Mouse (Mus musculus): Measurements from ENCODE around the gene Epha8.

Gene Epha8

DNA sequence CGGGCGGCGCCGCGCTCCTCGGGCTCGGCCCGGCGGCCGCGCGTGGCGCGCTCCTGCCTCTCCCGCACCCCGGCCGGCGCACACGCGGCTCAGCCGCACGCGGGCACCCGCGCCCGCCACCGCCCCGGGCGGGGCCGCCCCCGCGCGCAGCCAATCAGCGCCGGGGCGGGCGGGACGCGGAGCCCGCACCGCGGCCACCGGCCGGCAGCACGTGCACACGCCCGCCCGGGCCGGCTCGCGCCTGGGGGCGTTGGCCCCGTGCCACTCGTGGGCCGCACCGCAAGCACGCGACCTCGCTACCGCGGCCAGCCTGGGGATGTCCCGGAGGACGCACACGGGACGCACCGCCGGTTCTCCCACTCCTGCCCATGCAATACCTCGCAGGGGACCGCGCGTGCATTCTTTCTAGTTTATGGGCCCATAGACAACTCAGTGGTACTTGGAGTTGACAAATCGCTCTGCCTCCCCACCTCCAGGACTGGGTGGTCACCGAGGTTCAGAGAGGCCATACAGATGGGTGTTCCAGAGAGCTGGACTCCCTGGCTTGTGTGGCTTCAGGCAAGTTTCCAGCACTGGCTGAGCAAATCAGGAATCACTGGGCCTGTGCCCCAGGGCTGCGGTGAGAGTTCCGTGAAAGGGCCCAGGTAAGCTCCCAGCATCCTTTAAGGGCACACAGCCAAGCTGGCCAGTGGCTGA, at the start of gene Epha8:
TSS of gene Epha8 (minus strand) at position 66 of the 696 bp plus-strand sequence.
- peak; percentile 61 for ATAC-seq (ENCODE audit: low TSS enrichment)

DNA sequence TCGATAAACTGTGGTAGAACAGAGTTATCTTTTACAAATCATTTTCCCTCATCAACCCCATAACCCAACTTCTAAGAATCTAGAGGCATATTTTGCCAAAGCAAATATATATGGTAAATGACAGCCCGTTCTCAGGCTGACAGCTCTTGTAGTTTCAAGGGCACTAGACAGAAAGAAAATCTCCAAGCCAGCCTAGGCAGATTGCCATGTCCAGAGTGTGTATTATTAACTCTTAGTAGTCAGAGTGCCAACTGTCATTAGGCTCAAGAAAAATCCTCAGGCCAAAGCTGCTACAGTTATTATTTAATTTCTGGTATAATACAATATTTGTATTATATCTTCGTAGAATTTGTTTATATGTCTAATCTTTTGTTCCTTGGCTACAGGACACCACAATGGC, 45.2 kb upstream of the Epha8 start:
- no peak for ATAC-seq (ENCODE audit: low TSS enrichment)

DNA sequence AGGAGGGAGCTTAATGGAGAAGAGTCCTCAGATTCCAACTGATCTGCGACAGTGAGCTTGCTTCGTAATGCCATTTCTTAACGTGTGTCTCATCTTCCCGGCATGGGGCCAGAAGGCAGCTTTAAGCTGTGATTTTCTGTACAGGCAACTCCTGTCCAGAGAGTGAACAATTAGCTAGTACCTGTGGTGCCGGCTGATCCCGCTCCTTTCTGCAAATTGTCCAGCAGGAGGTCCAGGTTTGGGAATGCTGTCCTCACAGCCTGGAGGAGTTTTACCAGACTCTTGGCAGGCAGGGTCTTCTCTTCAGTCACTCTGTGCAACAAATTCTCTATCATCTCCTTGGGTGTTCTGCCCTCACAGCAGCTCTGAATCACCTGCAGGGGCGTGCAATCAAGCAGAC, 44.4 kb upstream of the Epha8 start:
- no peak for ATAC-seq (ENCODE audit: low TSS enrichment)

DNA sequence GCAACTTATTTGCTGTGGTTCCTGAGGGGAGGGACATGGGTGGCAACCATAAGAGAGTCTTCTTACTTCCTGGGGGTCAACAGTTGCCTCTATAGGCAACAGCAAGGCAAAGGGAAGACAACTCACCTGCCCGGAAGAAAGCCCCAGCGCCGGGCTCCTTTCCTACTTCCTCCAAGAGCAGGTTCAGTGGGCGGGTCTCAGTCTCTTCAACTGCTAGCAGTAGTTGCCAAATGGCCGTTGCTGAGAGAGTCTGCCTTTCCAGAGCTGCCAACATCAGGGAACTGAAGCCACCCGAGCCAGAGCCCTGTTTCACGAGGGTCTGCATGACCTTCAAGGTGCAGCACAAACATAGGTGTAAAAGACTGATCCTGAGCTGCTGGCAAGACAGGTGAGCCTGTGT, 41.8 kb upstream of the Epha8 start:
- no peak for ATAC-seq (ENCODE audit: low TSS enrichment)

DNA sequence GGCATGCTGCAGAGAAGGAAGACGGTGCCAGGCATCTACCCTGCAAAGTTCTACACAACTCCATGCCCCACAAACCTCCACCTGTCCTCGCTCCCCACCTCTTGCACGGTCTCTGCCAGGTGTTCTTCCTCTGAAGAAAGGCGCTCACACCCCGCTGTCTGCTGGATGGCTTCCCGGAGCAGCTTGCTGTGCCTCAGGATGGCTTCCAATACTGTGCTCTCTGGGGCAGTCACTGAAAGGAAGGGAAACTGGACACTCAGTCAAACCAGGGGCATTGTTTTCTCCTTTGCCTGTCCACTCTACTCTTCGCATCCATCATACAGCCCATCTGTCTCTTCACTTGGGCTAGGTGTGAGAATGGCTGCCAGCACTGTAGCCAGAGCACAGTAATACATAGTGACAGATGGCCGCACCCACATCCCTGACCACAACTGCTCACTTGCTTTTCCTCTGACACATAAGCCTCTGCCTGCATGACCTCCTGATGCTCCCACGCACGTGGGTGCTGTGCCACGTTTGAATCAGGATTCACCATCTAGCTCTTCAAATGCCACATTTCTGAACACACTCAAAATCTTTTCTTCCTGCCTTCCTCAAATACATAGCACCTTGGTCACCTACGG, 41.2 kb upstream of the Epha8 start:
- ATAC-seq (ENCODE audit: low TSS enrichment), result no peak

DNA sequence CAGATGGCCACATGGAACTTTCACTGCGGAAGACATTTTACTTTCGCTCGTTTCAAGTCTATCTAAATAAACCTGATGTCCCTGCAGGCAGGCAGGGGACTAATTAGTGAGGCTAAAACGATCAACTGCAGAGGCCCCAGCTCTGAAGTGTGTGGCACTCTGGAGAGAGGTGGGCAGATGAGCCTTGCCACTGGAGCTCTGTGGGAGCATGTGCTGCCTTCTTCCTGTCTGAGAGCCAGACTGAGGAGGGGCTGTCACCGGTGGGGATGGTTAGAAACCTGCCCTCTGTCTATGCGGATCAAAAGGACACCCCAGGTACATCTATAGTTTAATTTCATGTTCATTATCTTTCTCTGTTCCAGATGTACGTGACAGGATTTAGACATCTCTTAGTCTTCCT, 40.3 kb upstream of the Epha8 start:
- no peak for ATAC-seq (ENCODE audit: low TSS enrichment)

DNA sequence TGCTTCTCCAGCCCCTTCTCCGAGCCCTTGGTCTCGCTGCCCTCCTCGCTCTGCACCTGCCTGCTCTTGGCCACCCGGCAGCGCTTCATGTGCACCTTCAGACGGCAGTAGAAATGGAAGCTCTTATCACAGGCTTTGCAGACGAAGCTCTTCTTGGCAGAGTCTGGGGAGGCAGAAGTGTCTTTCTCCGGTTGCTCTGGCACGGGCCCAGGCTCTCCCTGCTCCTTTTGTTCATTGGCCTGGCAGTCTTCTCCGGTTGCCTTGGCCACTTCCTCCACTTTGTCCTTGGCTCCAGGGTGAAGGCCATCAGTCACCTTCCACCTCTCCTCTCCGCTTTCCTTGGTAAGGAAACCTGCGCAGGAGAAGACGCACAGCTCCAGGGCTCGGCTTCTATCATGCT, 38.7 kb upstream of the Epha8 start:
- no peak for ATAC-seq (ENCODE audit: low TSS enrichment)

DNA sequence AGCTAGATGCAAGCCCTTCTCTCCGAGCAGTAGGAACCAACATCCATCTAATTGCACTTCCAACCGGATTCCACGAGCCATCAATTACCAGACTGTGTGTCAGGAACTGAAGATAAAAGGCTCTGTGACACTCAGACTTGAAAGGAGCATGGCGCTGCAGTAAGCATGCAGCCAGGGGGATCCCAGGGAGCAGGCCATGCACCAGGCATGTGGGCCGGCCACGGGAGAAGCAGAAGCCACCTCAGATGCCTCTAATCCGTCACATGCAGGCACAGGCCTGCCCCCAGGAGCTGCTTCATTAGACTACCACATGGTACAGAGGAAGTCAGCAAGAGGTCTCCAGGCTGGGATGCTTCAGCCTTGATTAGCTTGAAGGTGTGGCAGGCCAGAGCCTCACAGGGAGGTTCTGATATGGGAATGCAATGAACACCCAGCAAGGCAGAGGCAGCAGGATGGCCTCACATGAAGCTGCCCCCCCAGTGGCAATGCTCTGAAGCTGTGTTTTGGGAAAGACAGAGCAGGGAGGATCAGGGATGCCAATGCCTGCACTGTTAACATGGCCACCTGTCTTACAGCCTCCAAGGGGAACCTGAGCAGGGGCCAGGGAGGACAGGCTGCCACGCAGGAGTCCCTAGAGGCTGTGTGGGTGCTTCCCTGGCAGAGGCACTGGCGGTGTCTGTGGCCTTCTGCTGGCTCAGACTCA, 25.5 kb upstream of the Epha8 start:
- no peak for ATAC-seq (ENCODE audit: low TSS enrichment)

DNA sequence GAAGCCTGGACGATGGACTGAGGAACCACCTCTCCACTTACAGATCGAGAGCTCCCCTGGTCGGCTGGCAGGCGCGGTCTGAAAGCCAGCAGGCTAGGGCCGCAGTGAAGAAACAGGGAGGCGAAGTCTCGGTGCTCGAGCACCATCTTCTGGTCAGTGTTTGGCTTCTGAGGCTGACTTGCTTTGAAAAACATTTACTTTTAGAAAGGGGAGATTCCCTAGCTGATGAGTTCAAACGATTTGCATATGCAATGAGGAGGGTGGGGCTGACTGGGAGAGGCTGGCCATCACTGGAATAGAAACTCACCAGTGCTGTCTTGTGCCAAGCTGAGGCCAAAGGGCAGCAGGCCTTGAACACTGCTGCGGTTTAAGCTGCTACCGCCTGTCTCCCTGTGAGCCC, 24.7 kb upstream of the Epha8 start:
- ATAC-seq (ENCODE audit: low TSS enrichment), result peak; percentile 84

DNA sequence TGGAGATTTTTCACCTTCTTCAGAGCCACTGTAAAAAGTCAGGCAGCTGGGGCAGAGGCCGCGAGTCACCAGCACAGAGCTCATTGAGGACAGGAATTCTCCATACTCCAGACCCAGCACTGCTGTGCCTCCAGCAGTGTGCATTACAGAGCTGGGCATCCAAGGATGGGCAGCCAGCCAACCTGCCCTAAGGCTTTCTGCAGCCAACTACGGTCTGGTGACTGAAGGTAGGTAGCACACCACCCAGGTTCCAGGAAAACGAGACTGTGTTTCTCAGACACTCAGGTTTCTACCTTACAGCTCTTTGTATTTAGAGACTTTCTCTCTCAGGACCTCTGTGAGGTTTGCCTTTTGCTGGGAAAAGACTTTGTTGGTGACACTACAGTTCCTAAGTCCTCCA, 24.3 kb upstream of the Epha8 start:
- ATAC-seq (ENCODE audit: low TSS enrichment), result no peak

DNA sequence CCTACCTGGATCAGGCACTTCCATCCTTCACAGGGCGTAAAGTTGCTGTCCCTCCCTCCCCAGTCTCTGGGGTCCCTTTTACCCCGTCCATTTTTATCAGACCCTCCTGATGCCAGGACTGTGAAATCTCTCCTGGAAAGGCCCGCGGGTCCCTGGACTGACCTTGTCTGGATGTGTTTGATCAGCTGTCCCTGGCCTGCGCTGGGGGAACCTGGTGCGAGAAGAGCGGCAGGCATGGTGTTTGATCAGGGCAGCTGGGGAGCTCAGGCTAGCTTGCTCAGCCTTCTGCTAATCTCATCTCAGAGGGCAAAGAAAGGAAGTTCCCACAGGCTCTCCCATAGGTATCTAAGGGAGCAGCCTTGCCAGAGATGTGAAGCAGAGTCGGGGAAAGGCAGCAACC, 20.6 kb upstream of the Epha8 start:
- ATAC-seq (ENCODE audit: low TSS enrichment), result no peak

DNA sequence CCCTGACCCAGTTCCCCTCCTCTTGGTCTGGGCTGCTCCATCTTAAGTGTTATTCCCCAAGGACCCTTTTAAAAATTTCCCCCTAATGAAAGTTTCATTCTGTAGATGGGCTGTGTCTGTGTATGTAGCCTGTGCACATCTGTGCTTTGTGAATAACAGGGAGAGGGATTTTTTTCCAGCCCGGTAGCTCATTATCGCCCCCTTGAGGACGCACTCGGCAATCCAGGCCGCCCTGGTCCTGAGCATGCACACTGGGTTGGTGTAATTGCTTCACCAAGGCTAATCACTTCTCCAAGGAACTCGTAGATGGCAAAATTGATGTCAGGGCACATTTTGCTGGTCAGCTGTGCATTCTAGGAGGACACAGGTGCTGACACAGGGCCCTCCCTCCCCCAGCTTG, 14.3 kb upstream of the Epha8 start:
- ATAC-seq (ENCODE audit: low TSS enrichment), result no peak

DNA sequence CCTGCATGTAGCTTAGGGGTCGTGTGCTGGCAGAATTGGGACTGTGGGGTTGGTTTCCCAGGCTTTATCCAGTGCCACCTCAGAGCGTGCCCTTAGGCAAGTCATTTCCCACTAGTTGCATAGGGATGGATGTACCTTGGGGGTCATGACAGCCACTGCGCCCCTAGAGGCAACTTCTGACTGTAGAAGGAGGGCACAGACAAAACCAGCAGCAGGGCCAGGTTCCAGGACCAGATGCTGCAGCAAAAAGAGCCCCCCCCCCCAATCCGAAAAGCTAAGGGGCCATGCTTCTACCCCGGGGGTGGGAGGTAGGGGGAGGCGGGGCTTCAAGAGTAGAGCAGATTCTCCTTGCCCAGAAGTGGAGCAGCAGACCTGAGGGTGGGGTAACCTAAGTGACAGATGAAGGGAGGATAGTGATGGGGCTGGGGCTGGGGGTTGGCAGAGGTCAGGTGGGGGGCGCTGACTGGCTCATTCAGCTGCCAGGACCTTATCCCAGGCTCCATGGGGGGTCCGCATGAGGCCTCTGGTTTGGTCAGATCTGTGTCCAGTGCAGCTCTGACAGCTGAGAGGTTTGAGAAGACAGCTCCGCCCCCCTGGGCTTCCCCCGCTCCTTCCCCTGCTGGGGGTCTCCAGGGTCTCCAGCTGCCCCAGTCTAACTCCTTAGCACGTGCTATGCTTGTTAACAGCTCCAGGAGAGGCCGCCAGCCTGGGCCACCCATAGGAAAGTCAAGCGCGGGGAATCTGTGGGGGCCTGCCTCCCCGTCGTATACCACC, 13.1 kb upstream of the Epha8 start:
- no peak for ATAC-seq (ENCODE audit: low TSS enrichment)

DNA sequence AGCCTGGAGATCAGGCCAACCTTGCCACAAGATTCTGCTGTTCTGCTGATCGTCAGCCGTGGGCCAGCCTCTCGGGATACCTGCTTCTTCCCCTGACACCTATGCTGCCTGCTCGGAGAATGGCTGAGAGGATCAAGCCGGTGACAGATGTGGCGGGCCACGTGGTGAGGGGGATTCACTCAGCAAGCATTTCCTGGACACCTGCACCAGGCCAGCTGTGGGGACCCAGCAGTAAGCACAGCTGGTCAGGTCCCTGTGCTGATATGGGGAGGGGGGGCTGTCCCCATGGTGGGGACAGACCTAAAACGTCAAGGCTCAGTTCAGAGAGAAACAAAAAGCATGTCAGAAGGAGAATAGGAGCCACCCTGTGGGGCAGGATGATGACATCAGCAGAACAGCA, 12.5 kb upstream of the Epha8 start:
- no peak for ATAC-seq (ENCODE audit: low TSS enrichment)

DNA sequence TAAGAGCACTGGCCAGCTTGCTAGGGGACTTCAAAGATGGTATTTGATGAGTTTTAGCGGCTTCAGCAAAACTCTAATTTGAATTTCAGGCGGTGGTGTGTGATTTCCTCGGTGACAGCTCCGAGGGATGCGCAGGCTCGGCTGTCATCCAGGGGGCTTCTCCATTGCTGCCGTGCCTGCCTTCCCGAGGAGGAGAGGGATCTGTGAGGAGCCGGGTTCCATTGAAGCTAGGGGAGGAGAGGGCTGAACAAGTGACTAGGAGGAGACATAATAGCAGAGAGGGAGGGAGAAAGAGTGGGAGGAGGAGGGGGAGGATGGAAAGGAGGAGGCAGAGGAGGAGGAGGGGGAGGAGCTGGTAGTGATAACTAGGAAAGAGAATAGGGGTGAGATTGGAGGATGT, 10.9 kb upstream of the Epha8 start:
- ATAC-seq (ENCODE audit: low TSS enrichment), result no peak

DNA sequence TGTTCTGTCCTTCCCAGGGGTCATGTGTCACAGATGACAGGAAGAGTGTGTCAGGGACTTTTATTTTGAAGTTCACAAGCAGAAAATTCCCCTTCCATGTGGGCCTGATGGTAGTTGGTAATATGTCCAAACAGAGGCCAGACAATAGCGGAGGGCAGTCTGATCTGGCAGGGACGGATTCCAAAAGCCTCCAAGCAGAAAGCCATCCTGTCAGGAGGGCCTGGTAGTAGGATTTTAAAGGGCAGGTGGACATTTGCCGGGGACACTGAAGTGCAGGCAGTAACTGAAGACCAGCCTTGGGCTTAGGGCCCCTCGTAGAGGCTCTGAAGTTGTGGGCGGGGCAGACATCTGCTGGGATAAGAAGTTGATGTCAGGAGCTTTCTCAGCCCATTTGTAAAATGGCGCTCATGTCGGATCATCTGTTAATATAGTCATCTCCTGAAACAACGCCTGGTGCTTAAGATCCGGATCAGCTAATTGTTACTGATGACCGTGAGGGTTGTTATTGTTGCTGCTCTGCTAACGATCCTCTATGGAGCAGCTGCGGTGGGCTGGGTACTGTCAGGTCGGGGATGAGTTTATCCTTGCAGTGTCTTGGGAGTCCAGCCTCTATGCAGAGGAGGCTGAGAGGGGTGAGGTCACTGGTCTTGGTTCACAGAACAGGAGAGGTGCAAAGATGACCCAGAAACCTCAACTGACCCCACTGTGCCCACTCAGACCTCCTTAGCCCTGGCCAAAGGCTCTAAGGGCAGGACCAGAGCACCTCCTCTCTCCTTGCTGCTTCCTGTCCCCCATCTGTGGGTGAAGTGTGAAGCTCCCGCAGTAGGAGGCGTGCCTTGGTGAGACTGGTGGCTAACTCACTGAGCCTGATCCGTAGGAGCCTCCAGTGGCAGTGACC, 10.1 kb upstream of the Epha8 start:
- ATAC-seq (ENCODE audit: low TSS enrichment), result no peak

DNA sequence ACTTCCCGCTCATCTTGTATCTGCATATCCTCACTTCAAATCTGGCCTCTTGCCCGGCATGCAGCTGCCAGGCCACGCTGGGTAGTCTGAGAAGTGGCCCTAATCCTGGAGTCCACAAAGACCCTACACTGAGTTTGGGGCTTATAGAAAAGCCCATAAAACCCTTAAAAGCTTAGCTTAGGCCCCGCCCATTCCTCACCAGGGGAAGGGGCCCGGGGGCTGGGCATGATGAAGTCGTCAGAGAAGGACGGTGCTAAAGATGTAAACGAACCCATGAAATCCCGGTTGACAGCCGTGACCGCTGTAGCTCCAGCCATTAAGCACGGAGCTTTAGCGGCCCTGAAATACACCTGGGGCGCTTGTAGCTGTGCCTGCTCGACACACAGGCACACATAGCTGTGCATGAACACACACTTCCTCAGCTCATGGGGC, 8.4 kb upstream of the Epha8 start:
- ATAC-seq (ENCODE audit: low TSS enrichment), result no peak

DNA sequence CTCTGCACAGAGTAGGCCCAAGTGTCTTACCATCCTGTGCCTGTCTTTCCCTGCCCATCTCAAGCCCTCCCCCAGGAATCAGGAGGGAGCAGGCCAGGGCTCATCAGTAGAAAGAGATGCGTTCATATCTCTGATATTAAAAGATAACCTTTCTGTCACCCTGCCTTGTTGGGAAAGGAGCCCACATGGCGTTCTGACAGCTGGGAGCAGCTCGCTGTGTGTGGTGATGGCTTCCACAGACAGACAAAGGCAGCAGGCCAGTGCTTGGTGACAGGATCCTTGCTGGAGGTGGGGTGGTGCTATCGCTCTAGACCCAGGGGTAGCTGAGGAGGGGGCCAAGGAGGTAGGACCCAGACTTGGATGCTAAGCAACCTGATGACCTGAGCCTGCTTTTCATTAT, 5.8 kb upstream of the Epha8 start:
- no peak for ATAC-seq (ENCODE audit: low TSS enrichment)

DNA sequence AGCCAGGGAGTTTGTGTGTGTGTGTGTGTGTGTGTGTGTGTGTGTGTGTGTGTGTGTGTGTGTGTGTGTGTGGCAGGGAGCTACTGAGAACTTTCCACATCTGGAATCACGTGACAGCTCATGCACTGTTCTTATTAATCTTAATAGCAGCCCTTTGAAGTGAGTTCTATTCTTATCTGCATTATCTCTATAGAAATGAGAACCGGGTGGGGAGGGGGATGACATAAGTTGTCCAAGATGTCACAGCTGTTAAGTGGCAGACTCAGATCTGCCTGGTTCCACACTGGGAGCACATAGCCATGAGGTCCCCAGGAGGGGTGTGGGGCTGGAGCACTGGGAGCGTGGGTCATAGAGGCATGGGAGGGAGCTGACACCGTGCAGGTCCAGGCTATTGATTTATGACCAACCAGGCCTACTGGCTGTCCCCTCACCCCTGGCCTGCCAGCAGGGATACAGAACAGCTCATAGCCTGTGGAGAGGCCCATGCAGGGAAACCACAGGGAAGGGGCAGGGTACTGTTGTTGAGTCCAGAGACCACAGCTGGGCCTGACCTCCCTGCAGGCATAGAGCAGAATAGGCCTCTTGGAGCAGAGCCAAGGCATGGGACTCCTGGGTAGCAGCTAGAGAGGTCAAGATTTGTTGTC, 5.1 kb upstream of the Epha8 start:
- ATAC-seq (ENCODE audit: low TSS enrichment), result no peak

DNA sequence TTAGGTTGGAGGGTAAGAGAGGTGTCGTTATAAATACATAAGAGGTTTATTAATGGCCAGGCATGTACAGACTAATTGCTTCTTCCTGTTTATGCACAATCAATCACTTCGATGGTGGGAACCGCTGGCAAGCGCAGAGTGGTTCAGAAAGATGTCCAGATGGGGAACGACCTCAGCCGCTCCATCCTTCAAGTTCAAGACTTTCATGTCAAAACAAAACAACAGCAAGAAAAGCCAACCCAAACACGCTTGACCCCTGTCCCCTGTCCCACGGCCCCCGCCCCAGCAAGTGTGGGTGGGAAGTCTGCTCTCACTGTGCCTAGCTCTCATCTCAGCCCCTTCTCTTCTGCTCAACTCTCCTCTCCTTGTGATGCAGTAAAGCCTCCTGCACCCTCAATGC, 4.0 kb upstream of the Epha8 start:
- ATAC-seq (ENCODE audit: low TSS enrichment), result no peak

DNA sequence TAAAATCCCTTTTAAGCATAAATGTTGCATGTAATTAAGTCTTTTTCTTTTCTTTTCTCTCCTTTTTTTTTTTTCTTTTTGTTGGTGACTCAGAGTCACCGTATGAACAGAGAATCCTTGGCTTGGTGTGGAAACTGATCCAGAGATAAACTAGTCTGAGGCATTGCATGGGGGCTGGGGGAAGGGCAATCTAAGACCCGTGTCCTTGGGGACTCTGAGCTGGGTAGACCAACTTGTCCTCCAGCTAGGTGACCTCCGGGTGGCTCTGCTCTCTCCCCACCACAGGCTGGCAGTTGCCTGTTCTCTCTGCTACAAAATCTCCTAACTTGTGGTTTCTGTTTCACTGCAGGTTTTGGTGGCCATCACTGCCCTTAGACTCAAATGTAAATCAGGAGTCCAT, 3.5 kb upstream of the Epha8 start:
- ATAC-seq (ENCODE audit: low TSS enrichment), result no peak

Measured in frontal cortex, adult (tissue).